Comparison of ENCODE assay signal across 8 mouse cellular contexts in genomic region chr19:29064451-29065102, GRCm38 (mm10). TPM values are rescaled to one million over a fixed set of nuclear protein-coding genes. Genes with fewer than 3 reads are reported as not detected.
A peak's percentile ranks its signal among the peaks of the same experiment; 100 is the strongest.
DNase-seq lines count a peak whose midpoint lies in the region; ATAC-seq and TF ChIP-seq lines count a peak whose summit lies in the region.

No protein-coding gene starts in this region.

- H3K9ac ChIP-seq in forebrain, embryonic 13.5 days: no peak overlapping the region
- peak overlapping the region; percentile 72 for H3K9ac ChIP-seq in liver, embryonic 16.5 days (ENCODE audit: low read depth, low read length)

- 59% methylated on average over 9 of the region's 9 CpGs for WGBS in forebrain, embryonic 13.5 days
- 14% methylated on average over 9 of the region's 9 CpGs for WGBS in liver, embryonic 16.5 days (ENCODE audit: insufficient replicate concordance)
- 9% methylated on average over 9 of the region's 9 CpGs for WGBS in small intestine, adult 2 months

- DNase-seq in T-cell, adult 2 months (ENCODE audit: low spot score): peak; percentile 19
- no peak for DNase-seq in layer of hippocampus, postnatal 36 days
- no peak for DNase-seq in retina, postnatal 1 day

- peaks cover 6% of the 10 kb centered on the region; the same call in 1 of the 2 replicates for H3K36me3 ChIP-seq in E14TG2a.4 (ENCODE audit: insufficient read depth, low read length)
- no peaks in the 10 kb centered on the region for H3K36me3 ChIP-seq in forebrain, embryonic 13.5 days (ENCODE audit: poor library complexity, severe bottlenecking)
- no peaks in the 10 kb centered on the region for H3K36me3 ChIP-seq in liver, embryonic 16.5 days (ENCODE audit: control insufficient read depth, insufficient read depth)
- H3K36me3 ChIP-seq in small intestine, adult 2 months (ENCODE audit: control insufficient read depth, insufficient read depth, low read length): no peaks in the 10 kb centered on the region

- H3K4me2 ChIP-seq in forebrain, embryonic 13.5 days: peak overlapping the region; percentile 47; the same call in 1 of the 2 replicates
- H3K4me2 ChIP-seq in liver, embryonic 16.5 days (ENCODE audit: low read depth, low read length): peak overlapping the region; percentile 79

- peak overlapping the region; percentile 68 for H3K4me3 ChIP-seq in E14TG2a.4 (replicated peaks; ENCODE audit: low read length)
- no peak overlapping the region for H3K4me3 ChIP-seq in forebrain, embryonic 13.5 days
- H3K4me3 ChIP-seq in liver, embryonic 16.5 days (ENCODE audit: low read depth, low read length): peak overlapping the region; percentile 53
- peak overlapping the region; percentile 54 for H3K4me3 ChIP-seq in small intestine, adult 2 months (ENCODE audit: low read depth, low read length)

- H3K9me3 ChIP-seq in E14TG2a.4 (ENCODE audit: low read length): no peaks in the 10 kb centered on the region
- H3K9me3 ChIP-seq in forebrain, embryonic 13.5 days (replicated peaks): no peaks in the 10 kb centered on the region
- no peaks in the 10 kb centered on the region for H3K9me3 ChIP-seq in liver, embryonic 16.5 days (replicated peaks; ENCODE audit: control insufficient read depth, low read length)

- no peak for TF ChIP-seq POLR2A in small intestine, adult 2 months (IDR thresholded peaks at IDR 0.05; ENCODE audit: low read depth, low read length)

- H3K27ac ChIP-seq in forebrain, embryonic 13.5 days: no peak overlapping the region
- H3K27ac ChIP-seq in liver, embryonic 16.5 days (ENCODE audit: low read length): peak overlapping the region; percentile 99
- H3K27ac ChIP-seq in small intestine, adult 2 months (ENCODE audit: insufficient read depth, low read depth, low read length): peak overlapping the region; percentile 99

- peak; percentile 25 for ATAC-seq in forebrain, embryonic 13.5 days
- peak; percentile 50 to 71 for ATAC-seq in hematopoietic stem cell, adult 5-6 weeks (replicated peaks in 1 of 2; ENCODE audit: insufficient read depth in 1 of 2, low FRiP score in 2 of 2, low TSS enrichment in 1 of 2, low read depth in 1 of 2, poor library complexity in 2 of 2, severe bottlenecking in 2 of 2)
- ATAC-seq in liver, embryonic 16.5 days (ENCODE audit: low read depth): peak; percentile 91

- no peak for TF ChIP-seq CTCF in E14TG2a.4 (conservative IDR thresholded peaks at IDR 0.05; ENCODE audit: low read length)
- no peak for TF ChIP-seq CTCF in small intestine, adult 2 months (IDR thresholded peaks at IDR 0.05; ENCODE audit: extremely low read depth, insufficient read length, insufficient replicate concordance, low read depth, low read length)

- H3K27me3 ChIP-seq in E14TG2a.4 (ENCODE audit: insufficient read depth, low read length): no peaks in the 10 kb centered on the region
- H3K27me3 ChIP-seq in forebrain, embryonic 13.5 days: no peaks in the 10 kb centered on the region
- H3K27me3 ChIP-seq in liver, embryonic 16.5 days (ENCODE audit: control insufficient read depth, insufficient read depth, low read depth, low read length): no peaks in the 10 kb centered on the region
- H3K27me3 ChIP-seq in small intestine, adult 2 months (ENCODE audit: control insufficient read depth, insufficient read depth, low read length): no peaks in the 10 kb centered on the region

- peaks cover 62% of the 10 kb centered on the region for H3K4me1 ChIP-seq in E14TG2a.4 (replicated peaks; ENCODE audit: low read depth, low read length)
- H3K4me1 ChIP-seq in forebrain, embryonic 13.5 days: 0 out of 2 replicates have a peak, but pooled peaks cover 4% of the 10 kb centered on the region
- H3K4me1 ChIP-seq in liver, embryonic 16.5 days (ENCODE audit: control insufficient read depth, low read depth, low read length): peaks cover 43% of the 10 kb centered on the region
- peaks cover 22% of the 10 kb centered on the region for H3K4me1 ChIP-seq in small intestine, adult 2 months (ENCODE audit: control insufficient read depth, insufficient read depth, insufficient read length, low read length)

RNA-seq across cellular contexts. Expression of gene Ak3, which starts 16.8 kb away (rescaled TPM):
- 57.7 and 59.5 TPM in 2 replicates for polyA plus RNA-seq in forebrain, embryonic 13.5 days (2015; fragmentation: Nextera tagmentation; extraction: Ambion mirVana)
- total RNA-seq in hematopoietic stem cell, adult 5-6 weeks (2017): 32.7 and 45.0 TPM in 2 replicates
- polyA plus RNA-seq in liver, embryonic 16.5 days (2015; fragmentation: Nextera tagmentation; extraction: Ambion mirVana): 42.0 and 47.7 TPM in 2 replicates
- polyA plus RNA-seq in small intestine, adult 2 months (2012; rRNA removed): 96.9 and 124 TPM in 2 replicates
- 10 to 100 TPM; 50.4 to 55.8 TPM for total RNA-seq in layer of hippocampus, postnatal 36 days (2021)

RNA-seq across cellular contexts. Expression of gene Rcl1, which starts 36.6 kb away (rescaled TPM):
- polyA plus RNA-seq in forebrain, embryonic 13.5 days (2015; fragmentation: Nextera tagmentation; extraction: Ambion mirVana): 37.7 and 38.5 TPM in 2 replicates
- total RNA-seq in hematopoietic stem cell, adult 5-6 weeks (2017): 73.6 and 73.8 TPM in 2 replicates
- 69.9 and 73.3 TPM in 2 replicates for polyA plus RNA-seq in liver, embryonic 16.5 days (2015; fragmentation: Nextera tagmentation; extraction: Ambion mirVana)
- polyA plus RNA-seq in small intestine, adult 2 months (2012; rRNA removed): 5.5 and 9.9 TPM in 2 replicates
- 10 to 100 TPM; 18.1 to 18.7 TPM for total RNA-seq in layer of hippocampus, postnatal 36 days (2021)

Comparison
In these comparisons a context has a peak if more than half of its experiments do, and no peak if none do; other contexts are left out.
1. ATAC-seq: peak in every context shown above with its lines; median percentile 91 in liver, embryonic 16.5 days; 60 in hematopoietic stem cell, adult 5-6 weeks; 25 in forebrain, embryonic 13.5 days.